Mouse (Mus musculus) thymus, adult 2 months (tissue): ENCODE data around the gene Kri1.

Source experiments
- CTCF ChIP-seq: fragments of 200-500 bp; IDR thresholded peaks from 2 replicates; pipeline ENCODE4 v1.5.1; 2012; ENCODE audit warnings: mild to moderate bottlenecking, control low read depth, low read length, moderate library complexity, borderline replicate concordance; ENCODE audit not compliant: control insufficient read depth, poor library complexity, insufficient read depth; ENCODE audit errors: extremely low read depth
- POLR2A ChIP-seq: fragments of 200-500 bp; IDR thresholded peaks from 2 replicates; pipeline ENCODE4 v1.6.1; 2012; ENCODE audit warnings: mild to moderate bottlenecking, low read length, control low read depth, moderate library complexity; ENCODE audit not compliant: control insufficient read depth, poor library complexity, insufficient read depth; ENCODE audit errors: extremely low read depth

DNA sequence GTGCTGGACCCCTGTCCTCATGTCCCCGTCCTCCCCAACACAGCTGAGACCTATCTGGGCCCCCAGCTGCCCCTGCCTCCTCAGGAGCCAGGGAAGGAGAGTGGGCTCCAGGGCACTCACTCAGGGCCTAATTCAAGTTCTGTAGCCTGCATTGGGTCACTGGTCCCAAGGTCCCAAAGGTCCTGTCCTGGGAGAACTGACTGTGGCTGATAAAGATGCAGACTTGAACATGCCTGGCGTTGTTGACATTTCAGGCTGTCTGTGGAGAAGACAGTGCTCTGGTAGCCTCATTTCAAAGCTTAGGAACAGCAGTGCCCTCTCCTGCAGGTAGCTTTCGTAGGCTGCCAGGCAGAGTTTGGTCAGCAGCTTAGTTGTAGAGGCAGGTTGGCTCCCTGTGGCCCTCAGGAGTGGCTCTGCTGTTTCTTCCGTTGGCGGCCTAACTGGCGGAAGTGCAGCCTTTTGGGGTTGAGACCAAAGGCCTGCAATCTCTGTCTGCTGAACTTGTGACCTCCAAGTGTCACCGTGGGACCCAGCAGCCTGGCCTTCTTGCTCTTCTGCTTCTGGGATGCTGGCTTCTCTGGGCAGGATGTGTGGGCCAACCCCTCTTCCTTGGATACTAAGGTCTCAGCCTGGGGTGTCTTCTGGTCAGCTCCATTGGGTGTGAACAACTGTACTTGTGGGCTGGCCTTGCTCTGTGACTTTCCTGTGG lies 14.1 kb downstream of the Kri1 start:
- TF ChIP-seq POLR2A (no peak), CTCF (no peak)
